Mouse (Mus musculus) embryonic facial prominence, embryonic 15.5 days (tissue): Measurements from ENCODE around the gene Cd200r3. TPM values are rescaled to one million over a fixed set of nuclear protein-coding genes. Genes with fewer than 3 reads are reported as not detected.

Source experiments
- polyA plus RNA-seq: library from polyadenylated mRNA; unstranded; fragments of >200 nt; fragmentation: Nextera tagmentation; extraction: Ambion mirVana; gene quantifications from 2 replicates; pipeline ENCODE4 v1.2.1, GENCODE M21; 2015

Cd200r3 gene
- polyA plus RNA-seq, 1 experiment from 2014 or later: 2.8 TPM

Other genes with a start within 250 kb of the Cd200r3 start
- gene Nepro, start 219.4 kb upstream of the Cd200r3 start, polyA plus RNA-seq: 7.3 and 7.9 TPM in 2 replicates
- gene Gtpbp8, start 197.3 kb upstream of the Cd200r3 start, polyA plus RNA-seq: 21.0 and 24.7 TPM in 2 replicates
- gene Cd200r1, start 177.9 kb upstream of the Cd200r3 start, polyA plus RNA-seq: 1.6 and 2.1 TPM in 2 replicates
- 0.63 and 1.2 TPM in 2 replicates for gene Cd200r4, start 131.9 kb upstream of the Cd200r3 start, polyA plus RNA-seq
- gene Cd200r2, start 76.6 kb upstream of the Cd200r3 start, polyA plus RNA-seq: not detected in 2 replicates
- 75.7 and 76.0 TPM in 2 replicates for gene Ccdc80, start 149.7 kb downstream of the Cd200r3 start, polyA plus RNA-seq
- gene Slc35a5, start 215.0 kb downstream of the Cd200r3 start, polyA plus RNA-seq: 16.8 and 17.0 TPM in 2 replicates
- gene Atg3, start 215.1 kb downstream of the Cd200r3 start, polyA plus RNA-seq: 39.0 and 42.4 TPM in 2 replicates